Mouse (Mus musculus) lung, postnatal 36 days (tissue): Measurements from ENCODE around the gene Stk11.

Experiments used
- DNase-seq: peaks from one replicate; pipeline ENCODE4 v3.0.0; 2022; ENCODE audit warnings: mixed read lengths

Stk11 gene

GRCm38 (mm10) chr10:80097275-80097674, 18.3 kb upstream of the Stk11 start:
- DNase-seq, result no peak

DNA sequence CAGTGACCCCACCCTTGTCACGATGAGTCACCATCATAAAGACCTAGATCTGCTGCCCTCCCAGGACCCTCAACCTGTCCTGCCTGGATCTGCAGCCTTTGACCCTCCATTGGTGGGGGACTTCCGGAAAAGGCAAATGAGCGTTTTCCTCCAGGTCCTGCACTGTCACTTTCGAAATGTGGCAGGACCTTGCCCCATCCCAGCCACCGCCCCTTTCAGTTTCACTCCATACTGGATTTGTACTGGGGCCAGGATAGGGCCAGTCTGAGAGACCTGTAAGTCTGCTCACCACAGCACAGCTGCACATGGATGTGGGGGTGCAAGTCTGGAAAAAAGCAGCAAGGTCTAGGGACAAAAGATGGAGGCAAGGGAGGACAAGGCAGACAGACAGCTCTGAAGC, 17.0 kb upstream of the Stk11 start:
- DNase-seq, result peak; percentile 59

GRCm38 (mm10) chr10:80100982-80101381, 14.6 kb upstream of the Stk11 start:
- DNase-seq, result peak; percentile 80

DNA sequence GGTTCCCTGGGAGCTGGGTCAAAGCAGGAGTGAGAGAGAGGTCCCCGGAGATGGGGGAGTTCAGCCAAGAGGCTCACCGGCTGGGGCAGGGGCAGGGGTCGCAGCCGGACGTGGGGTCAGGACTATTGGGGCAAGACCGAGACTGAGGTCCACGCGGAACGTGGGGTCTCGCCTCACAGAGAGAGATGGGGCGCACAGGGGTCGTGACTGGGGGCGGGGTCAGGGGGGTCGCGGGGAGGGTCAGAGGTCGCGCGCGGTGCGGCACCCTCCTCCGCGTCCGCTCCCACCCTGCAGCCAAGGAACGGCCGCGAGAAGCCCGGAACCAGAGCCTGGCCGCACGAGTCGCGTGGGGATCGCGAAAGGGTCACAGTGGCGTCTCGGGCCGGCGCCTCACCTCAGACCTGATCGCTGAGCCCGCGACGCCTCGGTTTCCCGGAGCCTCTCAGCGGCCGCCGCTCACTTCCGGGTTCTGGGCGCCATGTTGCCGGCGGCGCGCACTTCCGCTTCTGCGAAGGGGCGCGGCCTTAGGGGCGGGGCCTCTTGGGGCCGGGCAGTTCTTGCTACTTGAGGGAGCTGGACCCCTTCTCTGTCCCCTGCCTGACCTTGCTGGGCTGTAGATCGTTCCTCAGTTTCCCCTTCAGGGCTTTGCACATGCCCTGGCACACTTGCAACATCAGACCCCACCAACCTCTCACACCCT, 13.2 kb upstream of the Stk11 start:
- peak; percentile 93 for DNase-seq

DNA sequence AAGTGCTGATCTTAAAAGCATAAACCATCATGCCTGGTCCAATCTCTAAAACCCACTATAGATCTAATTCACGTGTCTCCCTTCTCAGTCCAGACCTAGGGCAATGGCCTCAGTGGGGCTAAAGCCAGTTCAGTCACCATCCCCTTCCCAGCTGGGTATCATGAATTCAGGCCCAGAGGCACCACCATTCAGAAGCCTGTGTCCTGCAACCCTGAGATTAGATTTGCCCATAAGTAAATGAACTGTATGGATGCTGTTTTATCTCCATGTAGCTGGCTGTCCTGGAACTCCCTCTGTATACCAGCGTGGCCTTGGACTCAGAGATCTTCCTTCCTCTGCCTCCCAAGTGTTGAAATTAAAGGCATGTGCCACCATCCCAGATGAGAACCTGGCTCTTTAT, 12.6 kb upstream of the Stk11 start:
- no peak for DNase-seq

GRCm38 (mm10) chr10:80104181-80104580, 11.4 kb upstream of the Stk11 start:
- no peak for DNase-seq

GRCm38 (mm10) chr10:80105460-80105859, 10.1 kb upstream of the Stk11 start, which contains the start of gene Sbno2:
TSS of gene Sbno2 (minus strand) at chr10:80105571.
- peak; percentile 43 for DNase-seq

GRCm38 (mm10) chr10:80105926-80106325, 9.7 kb upstream of the Stk11 start:
- DNase-seq, result no peak

DNA sequence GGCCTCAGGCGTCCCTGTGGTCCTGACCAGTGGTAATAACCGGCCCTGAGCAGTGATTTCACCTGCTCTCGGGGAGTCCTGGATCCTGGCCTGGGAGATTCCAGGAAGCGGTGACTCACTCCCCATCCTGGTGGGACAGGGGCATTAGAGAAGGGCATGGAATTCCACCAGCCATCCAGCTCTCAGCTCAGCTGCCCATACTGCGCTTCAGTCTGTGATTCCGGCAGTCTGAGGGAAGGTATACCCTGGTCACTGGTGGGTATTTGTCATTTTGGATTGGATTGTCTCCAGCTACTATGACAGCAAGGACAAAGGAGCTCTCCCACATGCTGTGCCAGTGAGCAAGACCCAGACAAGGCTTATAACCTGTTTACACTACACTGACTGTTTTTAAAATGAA, 7.9 kb upstream of the Stk11 start:
- no peak for DNase-seq

DNA sequence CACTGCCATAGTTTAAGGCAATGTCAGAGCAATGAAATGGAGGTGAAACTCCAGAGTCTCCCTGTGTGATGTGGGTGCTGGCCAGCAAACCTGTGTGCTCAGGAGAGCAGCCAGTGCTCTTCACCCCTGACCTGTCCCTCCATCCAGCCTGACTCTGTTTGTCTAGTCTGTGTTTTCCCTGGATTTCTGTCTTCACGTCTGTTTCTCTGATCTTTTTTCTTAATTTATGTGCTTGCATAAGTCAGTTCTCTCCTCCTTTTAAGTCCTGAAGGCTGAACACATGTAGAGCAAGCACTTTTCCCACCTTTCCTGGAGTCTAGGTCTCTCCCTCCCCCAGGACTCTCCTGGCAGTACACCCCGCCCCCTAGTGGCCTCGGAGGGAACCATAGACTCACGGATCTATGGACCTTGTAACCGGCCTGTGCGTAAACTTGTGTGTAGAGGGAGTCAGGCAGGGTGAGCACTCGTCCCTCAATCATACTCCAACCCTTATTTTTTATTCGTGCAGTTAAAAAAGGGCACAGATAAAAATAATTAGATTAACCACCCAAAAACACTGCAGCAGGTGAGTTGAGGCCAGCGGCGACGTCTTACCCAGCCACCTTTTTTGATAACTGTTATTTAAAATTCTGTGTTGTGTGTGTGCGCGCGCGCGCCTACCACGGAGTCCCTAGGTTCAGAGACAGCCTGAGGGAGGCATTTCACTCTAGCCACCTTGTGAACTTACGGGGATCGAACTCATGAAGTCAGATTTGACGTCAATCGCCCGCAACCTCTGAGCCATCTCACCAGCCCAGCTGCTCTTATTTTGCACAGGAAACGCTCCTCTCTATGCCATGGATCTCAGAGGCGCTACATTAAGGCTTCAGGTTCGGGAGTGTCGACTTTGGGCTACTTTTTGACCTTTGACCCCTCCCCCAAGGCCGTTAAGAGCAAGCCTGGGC, 990 bp upstream of the Stk11 start:
- DNase-seq, result peak; percentile 98

- no peak for DNase-seq
These were observed 337 bp downstream of the Stk11 start for GRCm38 (mm10) chr10:80115944-80116335.

GRCm38 (mm10) chr10:80116563-80116926, 942 bp downstream of the Stk11 start:
- DNase-seq, result no peak

GRCm38 (mm10) chr10:80116927-80117691, 1.5 kb downstream of the Stk11 start:
- peak; percentile 70 for DNase-seq

GRCm38 (mm10) chr10:80117736-80118135, 2.1 kb downstream of the Stk11 start:
- DNase-seq, result no peak

DNA sequence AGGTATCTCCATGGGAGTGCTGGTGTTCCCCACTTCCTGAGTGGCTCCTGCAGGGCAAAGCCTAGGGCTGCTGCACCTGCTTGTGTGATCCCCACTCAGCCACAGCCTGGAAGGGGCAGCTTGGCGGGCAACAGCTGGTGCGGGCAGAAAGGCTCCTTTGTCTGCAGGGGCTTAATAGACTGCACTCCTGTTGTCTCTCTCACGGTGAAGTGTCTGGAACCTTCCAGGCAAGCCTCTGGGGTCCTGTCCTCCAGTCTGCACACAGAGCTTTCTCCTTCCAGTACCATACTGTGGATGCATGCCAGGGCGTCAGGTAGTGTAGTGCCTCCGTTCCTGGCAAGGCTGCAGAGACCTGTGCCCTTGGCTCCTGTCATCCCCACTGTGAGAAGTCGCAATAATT, 2.9 kb downstream of the Stk11 start:
- no peak for DNase-seq

GRCm38 (mm10) chr10:80120146-80120545, 4.5 kb downstream of the Stk11 start:
- no peak for DNase-seq

DNA sequence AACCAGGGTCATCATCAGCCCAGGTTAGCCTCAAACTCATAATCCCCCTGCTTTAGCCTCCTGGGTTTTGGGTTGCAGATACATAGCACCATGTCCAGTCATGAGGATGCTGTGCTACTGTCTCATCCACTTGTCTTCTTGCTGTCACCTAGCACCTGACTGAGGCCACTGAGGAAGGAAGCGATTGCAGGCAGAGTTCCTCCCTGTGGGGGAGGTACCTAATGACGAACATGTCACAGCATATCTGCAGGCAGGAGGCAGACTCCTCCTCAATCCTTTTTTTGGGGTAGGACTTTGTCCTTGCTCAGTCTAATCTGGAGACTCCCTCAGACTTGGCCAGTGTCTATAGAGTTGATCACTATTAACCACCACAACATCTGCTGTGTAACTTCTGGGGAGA, 6.0 kb downstream of the Stk11 start:
- no peak for DNase-seq

DNA sequence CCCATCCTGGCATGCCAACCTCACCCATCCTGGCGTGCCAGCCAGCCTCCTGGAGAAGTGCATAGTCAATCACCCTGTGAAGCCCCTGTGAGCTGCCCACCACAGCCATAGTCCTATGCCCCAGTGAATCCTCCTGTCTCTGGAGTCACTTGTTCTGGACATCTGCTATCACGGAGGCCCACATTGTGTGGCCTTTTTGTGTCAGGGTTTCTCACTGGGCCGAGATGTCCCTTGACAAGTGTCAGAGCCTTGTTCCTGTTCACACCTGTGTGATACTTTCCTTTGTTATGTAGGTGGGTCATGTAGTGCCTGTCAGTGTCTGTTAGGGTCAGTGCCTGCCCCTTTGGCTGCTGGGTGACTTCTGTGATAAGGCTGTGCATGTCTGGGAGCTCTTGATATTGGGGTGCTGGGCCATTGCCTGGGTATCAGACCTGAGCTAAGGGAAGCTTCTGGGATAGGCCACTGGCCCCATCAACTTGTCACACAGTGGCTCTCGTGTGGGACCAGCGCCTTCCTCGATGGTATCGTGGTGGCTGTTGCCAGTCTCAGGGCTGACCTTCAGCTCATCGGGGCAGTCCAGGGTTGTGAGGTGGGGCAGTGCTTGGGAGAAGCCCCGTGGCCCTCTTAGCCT, 8.4 kb downstream of the Stk11 start:
- DNase-seq, result no peak

DNA sequence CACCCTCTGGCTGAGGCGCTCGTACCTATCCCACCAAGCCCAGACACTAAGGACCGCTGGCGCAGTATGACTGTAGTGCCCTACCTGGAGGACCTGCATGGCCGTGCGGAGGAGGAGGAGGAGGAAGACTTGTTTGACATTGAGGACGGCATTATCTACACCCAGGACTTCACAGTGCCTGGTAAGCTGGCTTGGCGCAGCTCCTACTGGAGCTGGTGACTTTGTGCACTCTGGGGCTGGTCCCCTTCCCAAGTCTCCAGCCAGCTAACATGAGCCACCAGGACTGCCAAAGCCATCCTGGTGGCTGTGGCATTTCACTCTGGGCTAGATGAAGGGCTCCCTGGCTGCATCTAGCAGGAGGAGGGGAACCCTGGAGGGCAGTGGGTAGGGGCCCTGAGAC, 12.3 kb downstream of the Stk11 start:
- no peak for DNase-seq

DNA sequence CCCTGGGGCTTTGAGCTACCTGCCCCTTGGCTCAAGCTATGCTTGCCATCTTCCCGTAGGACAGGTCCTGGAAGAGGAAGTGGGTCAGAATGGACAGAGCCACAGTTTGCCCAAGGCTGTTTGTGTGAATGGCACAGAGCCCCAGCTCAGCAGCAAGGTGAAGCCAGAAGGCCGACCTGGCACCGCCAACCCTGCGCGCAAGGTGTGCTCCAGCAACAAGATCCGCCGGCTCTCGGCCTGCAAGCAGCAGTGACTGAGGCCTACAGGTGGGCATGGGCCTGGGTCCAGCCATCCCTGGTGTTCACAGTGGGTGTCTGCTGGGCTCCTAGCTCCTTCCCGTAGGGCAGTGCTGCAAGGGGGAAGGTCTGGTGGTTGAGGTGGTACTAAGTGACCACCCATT, 14.2 kb downstream of the Stk11 start:
- no peak for DNase-seq

DNA sequence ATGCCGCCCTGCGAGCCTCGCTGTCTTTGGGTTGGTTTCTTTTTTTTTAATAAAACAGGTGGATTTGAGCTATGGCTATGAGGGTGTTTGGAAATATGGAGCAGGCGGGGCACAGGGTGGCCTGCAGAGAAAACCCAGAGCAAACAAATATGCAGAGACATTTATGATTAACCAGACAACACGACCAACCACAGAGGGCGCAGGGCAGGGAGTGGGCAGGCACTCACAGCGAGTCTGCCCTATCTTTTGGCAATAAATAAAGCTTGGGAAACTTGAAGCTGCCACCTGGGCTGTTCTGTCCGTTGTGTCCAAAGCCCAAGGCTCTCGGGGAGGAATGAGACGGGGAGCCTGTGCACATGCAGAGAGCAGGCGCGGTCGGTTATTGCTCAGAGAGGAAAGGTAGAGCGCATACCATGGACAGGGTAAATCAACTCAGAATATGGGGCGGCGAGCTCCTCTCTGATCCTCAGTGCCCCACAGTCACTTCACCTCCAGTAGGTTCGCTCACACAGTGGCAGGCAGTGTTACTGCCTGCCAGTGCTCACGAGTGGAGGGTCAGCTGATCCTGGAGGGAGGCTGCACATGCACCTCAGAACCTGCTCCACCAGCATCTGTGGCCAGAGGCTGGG, 14.9 kb downstream of the Stk11 start:
- no peak for DNase-seq

DNA sequence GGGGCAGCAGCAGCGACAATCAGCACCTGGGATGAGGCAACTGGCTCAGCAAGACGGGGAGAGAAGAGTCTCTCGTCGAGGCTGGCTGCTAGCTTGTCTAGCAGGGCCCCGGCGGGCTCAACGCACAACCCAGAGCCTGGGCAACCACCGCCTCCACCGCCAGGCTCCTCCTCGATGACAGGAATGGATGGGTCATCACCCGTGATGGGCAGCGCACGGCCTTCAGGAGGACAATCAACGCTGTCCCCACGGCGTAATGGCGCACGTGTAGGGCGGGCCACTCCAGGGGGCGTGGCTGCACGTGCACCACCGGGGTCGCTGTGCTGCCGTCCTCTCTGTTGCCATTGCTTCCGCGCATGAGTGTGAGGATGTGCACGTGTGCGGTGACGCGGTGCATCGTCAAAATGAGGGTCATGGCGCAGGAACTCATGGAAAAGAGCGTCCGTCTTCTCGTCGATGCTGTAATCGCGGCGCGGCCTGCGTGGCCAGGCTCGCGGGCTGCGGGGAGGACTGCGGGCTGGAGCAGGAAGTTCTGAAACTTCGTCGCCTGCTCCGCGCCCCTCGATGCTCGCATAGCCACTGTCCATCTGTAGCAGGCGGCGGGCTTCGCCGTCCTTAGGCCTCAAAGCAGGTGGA, 15.8 kb downstream of the Stk11 start:
- DNase-seq, result no peak
